Mouse (Mus musculus) ES-E14 (cell line): ENCODE results near the gene Rptor. TPM values are rescaled to one million over a fixed set of nuclear protein-coding genes. Genes with fewer than 3 reads are reported as not detected.

Experiments used
- DNase-seq: peaks from one replicate; pipeline ENCODE4 v3.0.0-alpha.2; 2013; ENCODE audit warnings: low read depth, low spot score
- H3K27ac ChIP-seq: 2 replicates; pipeline ENCODE4 v1.5.1; 2012; ENCODE audit warnings: low read depth, mild to moderate bottlenecking, low read length, moderate library complexity, mixed read lengths; ENCODE audit not compliant: poor library complexity, insufficient read depth, severe bottlenecking
- H3K36me3 ChIP-seq: 2 replicates; pipeline ENCODE4 v1.6.1; 2012; ENCODE audit warnings: mild to moderate bottlenecking, low read length, moderate library complexity, mixed read lengths; ENCODE audit not compliant: control insufficient read depth, poor library complexity, insufficient read depth, severe bottlenecking
- H3K4me1 ChIP-seq, 2 experiments: fragments of 150-350 bp in 1 of 2; sonication (generic) in 1 of 2; 2 replicates each; pipeline ENCODE4 v1.6.1; 2012; ENCODE audit warnings: low read length in 2 of 2, mild to moderate bottlenecking in 1 of 2, mixed read lengths in 1 of 2; ENCODE audit not compliant: control insufficient read depth in 2 of 2, insufficient read depth in 2 of 2, poor library complexity in 1 of 2
- H3K4me3 ChIP-seq, 2 experiments: fragments of 150-350 bp in 1 of 2; sonication (generic) in 1 of 2; 2 replicates each; pipeline ENCODE4 v1.5.1; 2012; ENCODE audit warnings: low read length in 2 of 2, low read depth in 1 of 2, mild to moderate bottlenecking in 1 of 2, mixed read lengths in 1 of 2; ENCODE audit not compliant: insufficient read depth in 1 of 2, poor library complexity in 1 of 2, severe bottlenecking in 1 of 2
- H3K9ac ChIP-seq: 2 replicates; pipeline ENCODE4 v1.6.1; 2012; ENCODE audit warnings: low read depth, mild to moderate bottlenecking, low read length, mixed read lengths; ENCODE audit not compliant: poor library complexity, insufficient read depth, severe bottlenecking
- H3K9me3 ChIP-seq: fragments of 150-350 bp; sonication (generic); 2 replicates; pipeline ENCODE4 v1.6.1; 2012; ENCODE audit warnings: low read depth, mild to moderate bottlenecking, low read length; ENCODE audit not compliant: control insufficient read depth, insufficient read depth
- CHD2 ChIP-seq: IDR thresholded peaks from 2 replicates; pipeline ENCODE4 v1.6.1; 2014; ENCODE audit warnings: mild to moderate bottlenecking, low read depth, low read length, inconsistent platforms
- HCFC1 ChIP-seq: IDR thresholded peaks from 2 replicates; pipeline ENCODE4 v1.6.1; 2012; ENCODE audit warnings: low read length, inconsistent platforms, borderline replicate concordance; ENCODE audit not compliant: insufficient read depth
- MAFK ChIP-seq: IDR thresholded peaks from 2 replicates; pipeline ENCODE4 v1.6.1; 2014; ENCODE audit warnings: mild to moderate bottlenecking, low read depth, low read length, inconsistent platforms; ENCODE audit not compliant: insufficient read depth
- ZC3H11A ChIP-seq: IDR thresholded peaks from 2 replicates; pipeline ENCODE4 v1.6.1; 2012; ENCODE audit warnings: low read depth, mild to moderate bottlenecking, inconsistent platforms, low read length, borderline replicate concordance
- ZNF384 ChIP-seq: IDR thresholded peaks from 2 replicates; pipeline ENCODE4 v1.6.1; 2012; ENCODE audit warnings: low read depth, low read length, inconsistent platforms
- in situ Hi-C, 2 experiments: fragments of 600-800 bp; cut with MboI; formaldehyde crosslinking; loops; one replicate each; pipeline ENCODE4 v1.15.1; 2025; ENCODE audit warnings: low sequenced_read_pairs in 2 of 2, inconsistent platforms in 1 of 2; ENCODE audit not compliant: unreplicated experiment in 2 of 2
- total RNA-seq: library from RNA; depleted of rRNA; stranded (reverse); fragments of 300-350 nt; gene quantifications from 2 replicates; pipeline ENCODE4 v1.2.3, GENCODE M21; 2012

The Rptor gene
- total RNA-seq, 1 experiment: 59.7 TPM

- Histone ChIP-seq H3K27ac (no peak overlapping the region), H3K9me3 (no peaks in the 10 kb centered on the region), H3K9ac (no peak overlapping the region), H3K4me3 (no peak overlapping the region), H3K36me3 (peaks cover 20% of the 10 kb centered on the region; the same call in 1 of the 2 replicates), H3K4me1 (peaks cover 0 to 14% of the 10 kb centered on the region in 2 experiments; a peak in 1 of 4 replicates)
- DNase-seq: no peak
- in situ Hi-C loops: loop anchor here in 1 of 2 experiments (25.0 kb wide), 1 partner anchor 407 kb away; no protein-coding TSS in a partner anchor
- TF ChIP-seq CHD2 (no peak), ZNF384 (no peak), ZC3H11A (no peak), HCFC1 (no peak), MAFK (no peak)
Observed at GRCm38 (mm10) chr11:119919432-119919831, 316.7 kb downstream of the Rptor start.

GRCm38 (mm10) chr11:119919897-119920296 lies 317.2 kb downstream of the Rptor start:
- TF ChIP-seq ZC3H11A: peak; percentile 69; the same call in 1 of the 2 replicates
- no peak for TF ChIP-seq CHD2
- in situ Hi-C loops: loop anchor here in 1 of 2 experiments (25.0 kb wide), 1 partner anchor 408 kb away; no protein-coding TSS in a partner anchor
- Histone ChIP-seq H3K27ac (no peak overlapping the region), H3K4me3 (no peak overlapping the region), H3K9me3 (no peaks in the 10 kb centered on the region), H3K36me3 (peaks cover 20% of the 10 kb centered on the region; the same call in 1 of the 2 replicates), H3K9ac (no peak overlapping the region), H3K4me1 (peaks cover 0 to 9% of the 10 kb centered on the region in 2 experiments; a peak in 1 of 4 replicates)
- DNase-seq: peak; percentile 77

GRCm38 (mm10) chr11:119920668-119921067 lies 318.0 kb downstream of the Rptor start:
- H3K9me3 ChIP-seq: no peaks in the 10 kb centered on the region
- no peak overlapping the region for H3K9ac ChIP-seq
- peaks cover 0 to 4% of the 10 kb centered on the region in 2 experiments; a peak in 1 of 4 replicates for H3K4me1 ChIP-seq
- H3K4me3 ChIP-seq: no peak overlapping the region
- in situ Hi-C loops: loop anchor here in 1 of 2 experiments (25.0 kb wide), 1 partner anchor 408 kb away; no protein-coding TSS in a partner anchor
- no peak overlapping the region for H3K27ac ChIP-seq
- no peak for DNase-seq
- TF ChIP-seq ZNF384 (no peak), CHD2 (no peak), ZC3H11A (no peak), MAFK (no peak), HCFC1 (no peak)
- peaks cover 17% of the 10 kb centered on the region; the same call in 1 of the 2 replicates for H3K36me3 ChIP-seq

GRCm38 (mm10) chr11:119925176-119925575 lies 322.5 kb downstream of the Rptor start:
- no peak for TF ChIP-seq MAFK
- no peak for TF ChIP-seq ZNF384
- TF ChIP-seq HCFC1: no peak
- TF ChIP-seq CHD2: no peak
- TF ChIP-seq ZC3H11A: no peak
- no peak for DNase-seq
- Histone ChIP-seq H3K4me3 (no peak overlapping the region), H3K27ac (no peak overlapping the region), H3K9ac (no peak overlapping the region), H3K4me1 (peaks cover 0 to 11% of the 10 kb centered on the region in 2 experiments; a peak in 2 of 4 replicates), H3K9me3 (no peaks in the 10 kb centered on the region), H3K36me3 (no peaks in the 10 kb centered on the region)
- in situ Hi-C loops: no loop called here

DNA sequence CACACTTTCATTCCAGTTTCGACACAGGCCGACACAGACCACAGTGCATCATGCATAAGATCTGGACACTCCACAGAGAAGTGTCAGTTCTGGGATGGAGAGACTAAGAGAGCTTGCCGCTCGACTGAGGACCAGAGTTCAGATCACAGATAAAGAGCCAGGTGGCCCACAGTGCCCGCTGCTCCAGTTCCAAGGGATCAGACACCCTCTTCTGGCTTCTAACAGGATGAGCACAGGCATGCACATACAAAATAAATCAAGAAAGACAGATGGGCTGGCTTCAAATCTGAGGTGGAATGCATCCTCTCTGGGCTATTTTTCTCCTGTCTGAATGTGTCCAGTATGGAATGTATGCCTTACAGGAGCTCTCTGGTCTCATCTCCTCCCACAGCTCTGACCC lies 324.1 kb downstream of the Rptor start:
- H3K4me3 ChIP-seq: no peak overlapping the region
- DNase-seq: no peak
- no peaks in the 10 kb centered on the region for H3K36me3 ChIP-seq
- H3K27ac ChIP-seq: no peak overlapping the region
- H3K9me3 ChIP-seq: no peaks in the 10 kb centered on the region
- TF ChIP-seq CHD2: no peak
- no peak for TF ChIP-seq ZNF384
- TF ChIP-seq MAFK: no peak
- no peak for TF ChIP-seq HCFC1
- TF ChIP-seq ZC3H11A: no peak
- in situ Hi-C loops: no loop called here
- H3K4me1 ChIP-seq: peaks cover 2 to 15% of the 10 kb centered on the region in 2 experiments; a peak in 2 of 4 replicates
- no peak overlapping the region for H3K9ac ChIP-seq
